Mouse (Mus musculus): ENCODE measurements around the gene Ip6k1.

GRCm38 (mm10) chr9:108090611-108091120 lies 88.4 kb downstream of the Ip6k1 start:
- TF ChIP-seq CTCF (IDR thresholded peaks at IDR 0.05; ENCODE audit: low read depth) (no peak), EP300 (IDR thresholded peaks at IDR 0.05; ENCODE audit: low read depth) (no peak)

Measured in liver, embryonic 14.5 days (tissue).